Mouse (Mus musculus) neural tube, embryonic 11.5 days (tissue): ENCODE measurements around the gene Gm47841. TPM values are rescaled to one million over a fixed set of nuclear protein-coding genes. Genes with fewer than 3 reads are reported as not detected.

Source experiments
- ATAC-seq: fragments of 200-750 bp; cut with Nextera tagmentation; 2 replicates; pipeline ENCODE4 v1.8.0; 2017; ENCODE audit warnings: moderate number of reproducible peaks, mild to moderate bottlenecking, moderate TSS enrichment, moderate library complexity; ENCODE audit not compliant: insufficient read depth, low FRiP score, low TSS enrichment
- DNase-seq: peaks from one replicate; pipeline ENCODE4 v3.0.0-alpha.2; 2015; ENCODE audit warnings: low spot score
- H3K27ac ChIP-seq: fragments of 300-500 bp; sonication (generic); 2 replicates; pipeline ENCODE4 v1.5.1; 2014; ENCODE audit warnings: low read depth, mild to moderate bottlenecking, low read length
- H3K27me3 ChIP-seq: fragments of 300-500 bp; sonication (generic); 2 replicates; pipeline ENCODE4 v1.6.1; 2014; ENCODE audit warnings: mild to moderate bottlenecking, low read length, mixed read lengths; ENCODE audit not compliant: control insufficient read depth, insufficient read depth
- H3K36me3 ChIP-seq: fragments of 300-500 bp; sonication (generic); 2 replicates; pipeline ENCODE4 v1.6.1; 2014; ENCODE audit warnings: mild to moderate bottlenecking, low read length, moderate library complexity, mixed read lengths; ENCODE audit not compliant: control insufficient read depth, insufficient read depth
- H3K4me1 ChIP-seq: fragments of 300-500 bp; sonication (generic); 2 replicates; pipeline ENCODE4 v1.6.1; 2014; ENCODE audit warnings: low read length, mixed read lengths; ENCODE audit not compliant: control insufficient read depth, insufficient read depth
- H3K4me2 ChIP-seq: fragments of 300-500 bp; sonication (generic); 2 replicates; pipeline ENCODE4 v1.6.1; 2014; ENCODE audit warnings: low read depth, mild to moderate bottlenecking, moderate library complexity
- H3K4me3 ChIP-seq: fragments of 300-500 bp; sonication (generic); 2 replicates; pipeline ENCODE4 v1.5.1; 2014; ENCODE audit warnings: low read depth, low read length
- H3K9ac ChIP-seq: fragments of 300-500 bp; sonication (generic); 2 replicates; pipeline ENCODE4 v1.6.1; 2014; ENCODE audit warnings: mild to moderate bottlenecking, low read length
- H3K9me3 ChIP-seq: fragments of 300-500 bp; sonication (generic); 2 replicates; pipeline ENCODE4 v1.6.1; 2016; ENCODE audit warnings: low read length; ENCODE audit not compliant: control insufficient read depth
- WGBS: fragments of 180-500 bp; shearing (Covaris S2); extraction: QIAGEN DNeasy Blood & Tissue Kit; methylation state at CpG from one replicate; pipeline ENCODE4 v1.1.7; 2014; 5-methylcytosine and 5-hydroxymethylcytosine counted together
- polyA plus RNA-seq: library from polyadenylated mRNA; unstranded; fragments of >200 nt; fragmentation: Nextera tagmentation; extraction: Ambion mirVana; gene quantifications from 2 replicates; pipeline ENCODE4 v1.2.1, GENCODE M21; 2014

The Gm47841 gene
- polyA plus RNA-seq, 1 experiment from 2014 or later, result not detected

GRCm38 (mm10) chr15:101005717-101006116 is 41.5 kb downstream of the Gm47841 start:
- ATAC-seq, result no peak
- no peaks in the 10 kb centered on the region for H3K9me3 ChIP-seq
- no peaks in the 10 kb centered on the region for H3K4me1 ChIP-seq
- WGBS, result 83% methylated on average over 8 of the region's 8 CpGs
- H3K4me2 ChIP-seq, result no peak overlapping the region
- DNase-seq, result no peak
- no peak overlapping the region for H3K4me3 ChIP-seq
- no peak overlapping the region for H3K9ac ChIP-seq
- H3K27me3 ChIP-seq, result no peaks in the 10 kb centered on the region
- peaks cover 1% of the 10 kb centered on the region; the same call in 1 of the 2 replicates for H3K36me3 ChIP-seq
- H3K27ac ChIP-seq, result no peak overlapping the region

GRCm38 (mm10) chr15:101004538-101004937 is 42.7 kb downstream of the Gm47841 start:
- WGBS, result 74% methylated on average over 3 of the region's 3 CpGs
- Histone ChIP-seq H3K36me3 (no peaks in the 10 kb centered on the region), H3K9ac (no peak overlapping the region), H3K27me3 (no peaks in the 10 kb centered on the region), H3K9me3 (no peaks in the 10 kb centered on the region), H3K4me2 (no peak overlapping the region), H3K4me1 (no peaks in the 10 kb centered on the region), H3K4me3 (no peak overlapping the region), H3K27ac (no peak overlapping the region)
- DNase-seq (no peak), ATAC-seq (no peak)

GRCm38 (mm10) chr15:101002466-101002865 is 44.7 kb downstream of the Gm47841 start:
- no peaks in the 10 kb centered on the region for H3K27me3 ChIP-seq
- WGBS, result 88% methylated on average over 3 of the region's 3 CpGs
- no peaks in the 10 kb centered on the region for H3K36me3 ChIP-seq
- no peaks in the 10 kb centered on the region for H3K9me3 ChIP-seq
- H3K4me3 ChIP-seq, result no peak overlapping the region
- no peak overlapping the region for H3K9ac ChIP-seq
- H3K4me1 ChIP-seq, result no peaks in the 10 kb centered on the region
- H3K27ac ChIP-seq, result no peak overlapping the region
- H3K4me2 ChIP-seq, result no peak overlapping the region
- DNase-seq (no peak), ATAC-seq (no peak)

- Histone ChIP-seq H3K4me2 (no peak overlapping the region), H3K27ac (no peak overlapping the region), H3K9me3 (no peaks in the 10 kb centered on the region), H3K4me1 (no peaks in the 10 kb centered on the region), H3K4me3 (no peak overlapping the region), H3K27me3 (no peaks in the 10 kb centered on the region), H3K36me3 (no peaks in the 10 kb centered on the region), H3K9ac (no peak overlapping the region)
- no peak for DNase-seq
- ATAC-seq, result no peak
- 97% methylated on average over 1 of the region's 1 CpGs for WGBS
These were observed 45.5 kb downstream of the Gm47841 start for GRCm38 (mm10) chr15:101001685-101002084.

- Histone ChIP-seq H3K4me2 (no peak overlapping the region), H3K36me3 (no peaks in the 10 kb centered on the region), H3K4me1 (no peaks in the 10 kb centered on the region), H3K27ac (no peak overlapping the region), H3K4me3 (no peak overlapping the region), H3K9me3 (no peaks in the 10 kb centered on the region), H3K9ac (no peak overlapping the region), H3K27me3 (no peaks in the 10 kb centered on the region)
- peak; percentile 44 for DNase-seq
- no peak for ATAC-seq
- WGBS, result 34% methylated on average over 4 of the region's 4 CpGs
These were observed 50.1 kb downstream of the Gm47841 start for GRCm38 (mm10) chr15:100997090-100997489.

Other genes with a start within 250 kb of the Gm47841 start
- gene Scn8a, start 177.5 kb downstream of the Gm47841 start, polyA plus RNA-seq, result 9.7 and 12.7 TPM in 2 replicates
- gene Fignl2, start 31.2 kb upstream of the Gm47841 start, polyA plus RNA-seq, result 1.6 and 1.7 TPM in 2 replicates
- gene Ankrd33, start 68.4 kb upstream of the Gm47841 start, polyA plus RNA-seq, result not detected in 2 replicates
- 5.1 and 5.2 TPM in 2 replicates for gene Acvrl1, start 81.1 kb upstream of the Gm47841 start, polyA plus RNA-seq
- gene Acvr1b, start 126.7 kb upstream of the Gm47841 start, polyA plus RNA-seq, result 16.6 and 17.4 TPM in 2 replicates
- 6.6 TPM in 2 replicates for gene Grasp, start 176.8 kb upstream of the Gm47841 start, polyA plus RNA-seq
- 3.2 and 4.4 TPM in 2 replicates for gene Nr4a1, start 206.9 kb upstream of the Gm47841 start, polyA plus RNA-seq
- gene Atg101, start 236.9 kb upstream of the Gm47841 start, polyA plus RNA-seq, result 69.5 and 74.4 TPM in 2 replicates
- gene 6030408B16Rik, start 245.8 kb upstream of the Gm47841 start, polyA plus RNA-seq, result 0.33 and 0.42 TPM in 2 replicates